Mouse (Mus musculus): ENCODE data around the gene Olfr202.
"Not testable (repeated sequence)": the region's sequence is repeated elsewhere in the genome, so short reads cannot be mapped to it uniquely, and the experiment has no call there.

GRCm38 (mm10) chr16:59287576-59287975, 983 bp upstream of the Olfr202 start:
- not testable (repeated sequence) for TF ChIP-seq CTCF (IDR thresholded peaks at IDR 0.05; ENCODE audit: extremely low read depth, insufficient read length, insufficient replicate concordance, low read depth, low read length); POLR2A (IDR thresholded peaks at IDR 0.05; ENCODE audit: low read depth, low read length)
